Mouse (Mus musculus) myocyte (in vitro differentiated cells): ENCODE results near the gene Cptp. TPM values are rescaled to one million over a fixed set of nuclear protein-coding genes. Genes with fewer than 3 reads are reported as not detected.

Source experiments
- H3K27me3 ChIP-seq: one replicate; pipeline ENCODE4 v1.6.1; 2011; ENCODE audit not compliant: control insufficient read depth, insufficient read depth, insufficient read length
- H3K36me3 ChIP-seq: one replicate; pipeline ENCODE4 v1.6.1; 2011; ENCODE audit not compliant: control insufficient read depth, insufficient read depth
- H3K4me2 ChIP-seq: one replicate; pipeline ENCODE4 v1.6.1; 2011; ENCODE audit warnings: low read depth, control low read depth
- H3K4me3 ChIP-seq: one replicate; pipeline ENCODE4 v1.5.1; 2011; ENCODE audit warnings: mild to moderate bottlenecking, control low read depth, moderate library complexity
- H3K79me2 ChIP-seq: one replicate; pipeline ENCODE4 v1.6.1; 2011; ENCODE audit not compliant: control insufficient read depth, insufficient read depth
- H3ac ChIP-seq: one replicate; pipeline ENCODE4 v1.6.1; 2011; ENCODE audit not compliant: control insufficient read depth, insufficient read length
- CEBPB ChIP-seq: IDR thresholded peaks from 2 replicates; pipeline ENCODE4 v1.6.1; 2011; ENCODE audit warnings: mild to moderate bottlenecking, moderate library complexity; ENCODE audit not compliant: poor library complexity, insufficient read depth, severe bottlenecking
- E2F4 ChIP-seq: IDR thresholded peaks from one replicate; pipeline ENCODE4 v1.6.1; 2011; ENCODE audit warnings: mild to moderate bottlenecking, control low read depth, moderate library complexity; ENCODE audit not compliant: insufficient read depth
- MAX ChIP-seq: IDR thresholded peaks from one replicate; pipeline ENCODE4 v1.6.1; 2011; ENCODE audit warnings: low read depth, mild to moderate bottlenecking, control low read depth
- MYOD1 ChIP-seq, 3 experiments: IDR thresholded peaks; one replicate each; pipeline ENCODE4 v1.6.1; 2011; ENCODE audit warnings: control low read depth in 2 of 3, low read depth in 2 of 3, mild to moderate bottlenecking in 2 of 3, moderate library complexity in 1 of 3; ENCODE audit not compliant: insufficient read length in 2 of 3, control insufficient read depth in 1 of 3
- MYOG ChIP-seq, 3 experiments: IDR thresholded peaks; one replicate each; pipeline ENCODE4 v1.6.1; 2011; ENCODE audit warnings: control low read depth in 2 of 3, low read depth in 2 of 3, mild to moderate bottlenecking in 2 of 3; ENCODE audit not compliant: insufficient read length in 2 of 3, control insufficient read depth in 1 of 3, insufficient read depth in 1 of 3
- POLR2A ChIP-seq: IDR thresholded peaks from one replicate; pipeline ENCODE4 v1.6.1; 2011; ENCODE audit warnings: low read depth, mild to moderate bottlenecking, control low read depth, moderate library complexity; ENCODE audit not compliant: insufficient read length
- POLR2AphosphoS2 ChIP-seq: IDR thresholded peaks from one replicate; pipeline ENCODE4 v1.6.1; 2011; ENCODE audit warnings: low read depth, control low read depth; ENCODE audit not compliant: insufficient read length
- REST ChIP-seq: IDR thresholded peaks from one replicate; pipeline ENCODE4 v1.6.1; 2011; ENCODE audit warnings: mild to moderate bottlenecking, control low read depth, moderate library complexity; ENCODE audit not compliant: insufficient read depth, insufficient read length
- SRF ChIP-seq: IDR thresholded peaks from one replicate; pipeline ENCODE4 v1.6.1; 2011; ENCODE audit warnings: low read depth; ENCODE audit not compliant: control insufficient read depth, insufficient read length
- TCF12 ChIP-seq: IDR thresholded peaks from one replicate; pipeline ENCODE4 v1.6.1; 2011; ENCODE audit warnings: mild to moderate bottlenecking, control low read depth; ENCODE audit not compliant: poor library complexity, insufficient read depth, severe bottlenecking
- TCF3 ChIP-seq: IDR thresholded peaks from one replicate; pipeline ENCODE4 v1.6.1; 2011; ENCODE audit warnings: low read depth, control low read depth; ENCODE audit not compliant: insufficient read length
- USF1 ChIP-seq: IDR thresholded peaks from one replicate; pipeline ENCODE4 v1.6.1; 2011; ENCODE audit warnings: low read depth, mild to moderate bottlenecking, control low read depth, moderate library complexity
- polyA plus RNA-seq: library from polyadenylated mRNA; unstranded; fragments of >200 nt; fragmentation: generic; extraction: Trizol; gene quantifications from one replicate; pipeline ENCODE4 v1.2.1, GENCODE M21; 2012; ENCODE audit warnings: missing spikeins

The Cptp gene
- polyA plus RNA-seq, 1 experiment = 10.5 TPM

DNA sequence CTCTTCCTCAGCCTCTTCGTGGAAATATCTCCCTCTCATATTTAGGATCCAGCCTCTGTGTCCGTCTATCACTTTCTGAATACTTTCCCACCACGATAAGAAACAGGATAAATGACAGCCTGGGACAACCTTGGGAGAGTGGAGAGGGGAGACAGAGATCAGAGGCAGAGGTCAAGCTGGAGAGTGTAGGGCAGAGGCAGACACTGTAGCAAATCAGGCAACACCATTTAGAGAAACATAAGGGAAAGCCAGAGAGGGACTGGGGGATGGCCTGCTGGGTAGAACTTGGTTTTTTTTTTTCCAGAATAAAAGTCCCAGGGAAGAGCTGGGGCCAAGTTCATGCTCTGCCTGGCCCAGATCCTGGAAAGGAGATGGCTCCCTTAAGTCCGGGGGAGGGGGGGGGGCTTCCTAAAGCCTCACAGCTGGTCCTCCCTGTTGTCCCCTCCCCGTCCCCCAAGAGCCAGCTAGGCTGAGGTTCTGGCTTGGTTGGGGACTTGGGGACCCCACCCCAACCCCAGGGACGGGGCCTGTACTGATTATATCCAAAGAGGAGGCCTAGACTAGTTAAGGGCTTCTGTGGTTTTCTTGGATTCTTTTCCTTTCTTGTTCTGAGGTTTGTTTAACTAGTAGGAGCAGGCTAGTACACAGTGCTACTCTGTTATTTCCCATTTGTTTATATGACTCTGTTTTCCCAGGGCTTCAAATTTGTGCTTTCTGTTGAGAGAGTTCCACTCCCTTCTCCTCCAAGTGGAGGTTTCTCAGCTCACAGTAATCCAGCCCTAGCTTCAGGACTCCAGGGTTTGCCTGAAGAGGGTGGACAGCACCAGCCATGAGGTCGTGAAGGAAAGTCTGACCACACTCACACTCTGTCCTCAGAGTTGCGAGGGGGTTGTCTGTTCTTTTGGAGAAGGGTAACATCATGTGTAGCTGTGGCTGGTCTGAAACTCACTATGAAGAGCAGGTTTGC, 30.8 kb downstream of the Cptp start:
- Histone ChIP-seq H3K4me2 (peak overlapping the region; percentile 70), H3K79me2 (peaks cover 7% of the 10 kb centered on the region), H3K27me3 (no peaks in the 10 kb centered on the region), H3K36me3 (peaks cover 6% of the 10 kb centered on the region), H3ac (no peak overlapping the region), H3K4me3 (peak overlapping the region; percentile 38)
- TF ChIP-seq SRF (no peak), CEBPB (no peak), TCF12 (no peak), TCF3 (no peak), POLR2A (no peak), POLR2AphosphoS2 (no peak), MYOD1 (IDR thresholded peaks at IDR 0.05; ENCODE audit: control insufficient read depth in 1 of 3, insufficient read length in 2 of 3, low read depth in 2 of 3) (no peak), MAX (no peak), REST (no peak), MYOG (IDR thresholded peaks at IDR 0.05; ENCODE audit: control insufficient read depth in 1 of 3, insufficient read depth in 1 of 3, insufficient read length in 2 of 3, low read depth in 2 of 3) (no peak), USF1 (no peak), E2F4 (no peak)

DNA sequence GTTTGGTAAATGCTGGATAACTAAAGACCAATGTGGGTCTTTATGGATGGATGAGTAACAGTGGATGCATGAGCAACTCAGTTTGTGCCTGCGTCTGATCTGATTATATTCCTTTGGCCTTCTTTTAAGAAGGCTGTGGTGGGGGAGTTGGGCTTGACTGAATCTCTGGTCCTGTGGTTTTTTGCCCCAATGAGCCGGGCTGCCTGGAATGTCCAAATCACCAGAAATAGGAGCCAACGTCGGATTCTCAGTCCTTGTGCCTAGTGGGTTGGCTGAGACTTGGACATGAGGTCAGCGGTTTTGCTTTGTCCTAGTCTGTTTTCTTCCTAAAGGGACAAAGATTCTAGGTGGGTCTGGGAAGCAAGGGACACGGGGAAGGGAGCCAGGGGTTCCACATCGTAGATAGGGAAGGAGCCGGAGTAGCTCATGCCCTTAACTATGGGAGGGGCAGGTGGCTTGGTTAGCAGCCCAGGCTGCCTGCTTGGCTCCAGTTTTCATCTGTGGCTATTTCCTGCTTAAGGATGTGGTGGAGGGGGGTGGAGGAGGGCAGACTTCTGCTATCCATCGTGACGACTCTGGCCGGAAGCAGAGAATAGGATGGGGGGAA, 31.7 kb downstream of the Cptp start:
- TF ChIP-seq CEBPB (no peak), TCF12 (no peak), MYOD1 (IDR thresholded peaks at IDR 0.05; ENCODE audit: control insufficient read depth in 1 of 3, insufficient read length in 2 of 3, low read depth in 2 of 3) (peak in 1 of 3 experiments; percentile 14), MYOG (IDR thresholded peaks at IDR 0.05; ENCODE audit: control insufficient read depth in 1 of 3, insufficient read depth in 1 of 3, insufficient read length in 2 of 3, low read depth in 2 of 3) (peak in 1 of 3 experiments; percentile 21), POLR2A (peak; percentile 42)

DNA sequence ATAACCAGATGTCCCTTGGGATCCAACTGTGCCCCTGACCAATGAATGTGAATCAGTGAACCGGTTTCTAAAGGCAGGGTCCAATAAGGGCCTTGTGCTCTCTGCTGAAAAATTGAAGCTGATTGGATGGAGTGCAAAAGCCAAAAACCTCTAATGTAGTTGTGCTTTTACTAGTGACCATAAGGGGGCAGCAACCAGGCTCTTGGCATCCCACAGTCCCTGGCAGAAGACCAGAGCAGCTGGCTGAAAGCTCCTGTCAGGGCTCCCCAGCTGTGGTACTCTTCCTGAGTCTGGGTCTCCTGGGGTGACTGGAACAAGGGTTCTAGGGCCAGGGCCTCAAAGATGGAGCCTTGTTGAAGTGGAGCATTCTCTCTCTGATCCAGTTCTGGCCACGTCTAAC, 35.4 kb downstream of the Cptp start:
- H3K4me2 ChIP-seq = peak overlapping the region; percentile 46
- H3K79me2 ChIP-seq = peaks cover 21% of the 10 kb centered on the region

More for the DNA sequence above, 31.7 kb downstream of the Cptp start:
- Histone ChIP-seq H3K4me3 (peak overlapping the region; percentile 38), H3K36me3 (peaks cover 1% of the 10 kb centered on the region), H3K4me2 (peak overlapping the region; percentile 70), H3K79me2 (peaks cover 17% of the 10 kb centered on the region), H3ac (no peak overlapping the region), H3K27me3 (no peaks in the 10 kb centered on the region)

DNA sequence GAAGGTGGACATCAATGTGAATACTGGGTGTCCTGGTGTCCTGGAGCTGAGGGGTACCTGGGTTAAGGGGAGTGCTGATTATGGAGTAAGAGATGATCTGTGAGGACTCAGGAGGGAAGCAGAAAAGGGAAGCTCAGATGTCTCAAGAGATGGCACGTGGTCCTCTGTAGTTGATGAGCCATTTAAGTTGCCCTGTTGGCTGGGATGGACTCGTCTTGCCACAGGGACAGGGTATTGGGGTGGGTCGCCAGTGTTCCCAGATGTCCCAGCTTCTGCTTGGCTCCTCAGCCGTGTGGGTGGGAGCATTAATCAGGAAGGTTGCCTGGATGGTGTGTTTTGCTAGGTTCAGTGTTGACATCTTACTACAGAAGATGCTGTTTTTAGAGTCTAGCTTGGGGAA, 36.0 kb downstream of the Cptp start:
- H3K79me2 ChIP-seq = peaks cover 21% of the 10 kb centered on the region
- H3K4me3 ChIP-seq = peak overlapping the region; percentile 86
- no peak overlapping the region for H3K4me2 ChIP-seq
- no peak overlapping the region for H3ac ChIP-seq
- no peaks in the 10 kb centered on the region for H3K36me3 ChIP-seq
- H3K27me3 ChIP-seq = no peaks in the 10 kb centered on the region
- TF ChIP-seq MYOD1 (IDR thresholded peaks at IDR 0.05; ENCODE audit: control insufficient read depth in 1 of 3, insufficient read length in 2 of 3, low read depth in 2 of 3) (no peak), TCF3 (no peak), CEBPB (no peak), POLR2A (no peak), POLR2AphosphoS2 (no peak), MAX (no peak), TCF12 (no peak), REST (no peak), MYOG (IDR thresholded peaks at IDR 0.05; ENCODE audit: control insufficient read depth in 1 of 3, insufficient read depth in 1 of 3, insufficient read length in 2 of 3, low read depth in 2 of 3) (no peak), SRF (no peak), E2F4 (no peak), USF1 (no peak)

More for the DNA sequence above, 35.4 kb downstream of the Cptp start:
- Histone ChIP-seq H3ac (no peak overlapping the region), H3K4me3 (no peak overlapping the region), H3K36me3 (no peaks in the 10 kb centered on the region), H3K27me3 (no peaks in the 10 kb centered on the region)
- TF ChIP-seq TCF12 (no peak), MYOG (IDR thresholded peaks at IDR 0.05; ENCODE audit: control insufficient read depth in 1 of 3, insufficient read depth in 1 of 3, insufficient read length in 2 of 3, low read depth in 2 of 3) (peak in 2 of 3 experiments; percentile 42 to 45), MYOD1 (IDR thresholded peaks at IDR 0.05; ENCODE audit: control insufficient read depth in 1 of 3, insufficient read length in 2 of 3, low read depth in 2 of 3) (peak in 1 of 3 experiments; percentile 41)
